Mouse (Mus musculus): ENCODE measurements around the gene Necab2.

Gene Necab2

DNA sequence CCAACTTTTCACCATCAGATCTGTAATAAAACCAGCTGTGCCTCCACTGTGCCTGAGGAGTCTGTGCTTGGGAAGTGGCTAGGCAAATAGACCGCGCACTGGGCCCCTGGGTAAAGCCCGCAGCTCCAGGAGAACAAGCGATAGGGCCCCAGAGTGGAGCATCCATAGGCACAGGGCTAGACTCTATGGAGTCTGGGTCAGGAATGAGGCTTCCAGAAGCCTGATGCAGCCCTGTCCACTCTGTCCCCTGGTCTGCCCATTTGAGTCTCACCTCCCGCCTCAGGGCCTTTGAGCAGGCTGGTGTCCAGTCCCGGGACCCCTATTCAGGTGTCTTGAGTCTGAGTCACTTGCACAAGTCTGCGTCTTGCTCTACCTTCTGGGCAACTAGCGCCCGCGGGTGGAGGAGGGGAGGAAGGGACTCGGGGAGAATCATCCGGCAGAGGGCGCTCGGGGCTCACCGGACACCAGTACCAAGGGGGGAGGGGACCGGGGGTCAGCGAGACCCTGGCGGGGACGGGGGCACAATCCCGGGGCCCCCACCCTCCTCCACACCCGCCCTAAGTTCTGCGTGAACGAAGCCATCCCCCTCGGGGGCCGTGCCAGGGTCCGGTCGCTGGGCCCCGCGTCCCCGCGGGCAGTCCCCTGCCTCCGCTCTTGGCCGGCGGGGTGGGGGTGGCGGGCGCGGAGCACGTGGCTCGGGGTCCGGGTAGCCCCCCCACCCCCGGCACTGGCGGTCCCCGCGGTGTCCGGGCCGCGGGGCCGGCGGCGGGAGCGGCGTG lies at the start of gene Necab2:
Gene Necab2 (plus strand): TSS at position 509 of the 779 bp plus-strand sequence.
- peak; percentile 93 for DNase-seq (ENCODE audit: low spot score)

- no peak for DNase-seq (ENCODE audit: low spot score)
These were observed 48.0 kb upstream of the Necab2 start for GRCm38 (mm10) chr8:119398558-119398957.

DNA sequence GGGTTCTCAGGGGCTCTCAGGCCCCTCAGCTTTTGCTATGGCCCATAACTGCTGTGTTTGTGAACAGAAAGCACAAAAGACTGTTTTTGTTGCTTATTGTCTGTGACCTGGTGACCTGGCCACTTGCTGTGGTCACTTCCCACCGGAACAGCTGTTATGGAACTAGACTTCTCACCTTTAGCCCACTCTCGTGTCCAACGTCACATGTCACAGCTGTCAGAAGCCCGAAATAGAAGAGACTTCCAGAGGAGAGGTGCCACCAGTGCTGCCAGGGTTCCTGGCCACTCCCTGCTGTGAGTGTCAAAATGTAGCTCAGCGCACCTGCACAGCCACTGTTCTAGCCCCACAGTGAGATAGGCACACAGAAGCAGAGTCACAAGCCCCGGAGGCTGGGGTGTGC lies 47.3 kb upstream of the Necab2 start:
- no peak for DNase-seq (ENCODE audit: low spot score)

GRCm38 (mm10) chr8:119400122-119400671 lies 46.3 kb upstream of the Necab2 start:
- DNase-seq (ENCODE audit: low spot score) = no peak

DNA sequence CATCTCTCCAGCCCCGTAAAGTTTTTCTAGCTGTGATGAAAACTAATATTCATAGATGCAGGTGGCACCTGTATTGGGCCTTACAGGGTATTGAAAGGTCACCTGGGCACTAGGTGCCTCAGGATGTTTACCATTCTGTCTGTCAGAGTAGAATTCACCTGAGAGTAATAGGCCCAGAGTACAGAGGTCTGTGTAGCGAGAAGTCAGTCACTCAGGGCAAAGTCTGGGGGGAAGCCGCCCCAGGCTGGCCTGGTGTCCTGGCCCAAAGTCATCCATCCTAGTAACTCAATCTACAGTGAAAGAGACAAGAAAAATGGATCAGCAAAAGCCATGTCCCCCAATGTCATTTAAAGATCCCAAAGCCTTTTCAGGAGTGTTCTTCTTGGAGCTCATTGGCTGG lies 45.6 kb upstream of the Necab2 start:
- no peak for DNase-seq (ENCODE audit: low spot score)

GRCm38 (mm10) chr8:119403912-119404311 lies 42.6 kb upstream of the Necab2 start:
- DNase-seq (ENCODE audit: low spot score) = no peak

- no peak for DNase-seq (ENCODE audit: low spot score)
These were observed 41.9 kb upstream of the Necab2 start for GRCm38 (mm10) chr8:119404648-119405047.

DNA sequence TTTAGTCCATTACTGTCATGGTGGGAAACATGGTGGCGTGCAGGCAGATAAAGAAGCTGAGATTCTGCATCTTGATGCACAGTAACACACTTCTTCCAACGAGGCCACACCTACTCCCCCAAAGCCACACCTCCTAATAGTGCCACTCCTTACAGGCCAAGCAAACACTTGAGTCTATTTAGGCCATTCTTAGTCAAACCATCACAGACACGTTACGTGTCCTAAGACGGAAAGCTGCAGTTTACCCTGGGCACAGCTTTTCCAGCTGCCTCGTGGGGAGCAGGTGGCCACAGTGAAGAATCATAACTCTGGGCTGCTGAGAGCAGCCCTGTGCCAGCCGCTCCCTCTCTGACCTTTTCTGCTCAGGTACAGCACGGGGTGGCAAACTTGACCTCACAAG lies 38.2 kb upstream of the Necab2 start:
- no peak for DNase-seq (ENCODE audit: low spot score)

DNA sequence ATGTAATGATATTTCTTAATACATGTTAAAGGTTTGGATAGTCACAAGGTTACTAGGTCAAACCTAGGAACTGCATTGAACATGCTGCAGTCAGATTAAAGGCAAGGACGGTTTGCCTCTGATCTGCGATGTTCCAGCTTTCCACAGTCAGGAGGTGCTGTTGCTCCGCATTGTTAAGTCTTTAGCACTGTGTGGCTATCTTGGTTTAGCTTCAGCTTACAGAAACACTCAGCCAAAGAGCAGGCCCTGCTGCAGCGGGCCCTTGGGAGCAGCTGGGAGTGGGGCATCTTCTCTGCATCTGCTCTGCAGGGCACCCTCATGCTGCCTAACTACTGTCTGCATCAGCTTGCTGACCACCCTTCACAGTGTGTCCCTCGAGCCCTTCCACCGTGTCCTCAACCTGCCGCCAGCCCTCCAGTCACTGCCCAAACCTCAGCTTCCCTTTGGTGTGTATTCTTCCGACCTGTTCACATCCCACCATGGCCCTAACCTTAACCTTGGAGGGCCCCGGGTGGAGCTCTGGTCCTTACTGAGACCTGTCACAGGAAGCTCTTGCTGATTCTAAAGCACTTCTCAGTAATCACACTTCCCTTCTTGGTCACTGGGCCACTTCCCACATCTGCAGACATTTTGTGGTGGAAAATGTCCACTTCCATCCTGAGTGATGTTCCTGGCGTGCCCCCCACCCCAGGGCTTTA lies 34.3 kb upstream of the Necab2 start:
- DNase-seq (ENCODE audit: low spot score) = no peak

- DNase-seq (ENCODE audit: low spot score) = peak; percentile 85
These were observed 33.6 kb upstream of the Necab2 start for GRCm38 (mm10) chr8:119412735-119413498.

DNA sequence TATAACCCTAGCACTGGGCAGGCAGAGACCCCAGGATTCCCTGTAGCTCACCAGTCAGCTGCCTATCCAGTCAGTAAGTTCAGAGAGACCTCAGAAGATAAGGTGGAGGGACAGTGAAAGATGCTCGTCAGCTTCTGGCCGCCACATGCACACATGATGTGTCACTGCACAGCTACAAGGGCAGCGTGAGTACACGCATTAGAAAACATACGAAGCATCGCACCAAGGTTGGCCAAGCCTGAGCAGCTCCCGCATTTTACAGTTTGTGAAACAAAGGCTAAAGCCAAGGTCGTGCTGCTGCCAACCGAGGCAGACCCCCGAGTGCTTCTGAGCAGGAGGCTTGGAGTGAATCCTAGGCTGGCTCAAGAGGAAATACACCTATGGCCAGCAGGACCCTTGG lies 32.9 kb upstream of the Necab2 start:
- DNase-seq (ENCODE audit: low spot score) = no peak

- DNase-seq (ENCODE audit: low spot score) = no peak
These were observed 26.2 kb upstream of the Necab2 start for GRCm38 (mm10) chr8:119420318-119420717.

GRCm38 (mm10) chr8:119421603-119422122 lies 24.9 kb upstream of the Necab2 start:
- DNase-seq (ENCODE audit: low spot score) = no peak

DNA sequence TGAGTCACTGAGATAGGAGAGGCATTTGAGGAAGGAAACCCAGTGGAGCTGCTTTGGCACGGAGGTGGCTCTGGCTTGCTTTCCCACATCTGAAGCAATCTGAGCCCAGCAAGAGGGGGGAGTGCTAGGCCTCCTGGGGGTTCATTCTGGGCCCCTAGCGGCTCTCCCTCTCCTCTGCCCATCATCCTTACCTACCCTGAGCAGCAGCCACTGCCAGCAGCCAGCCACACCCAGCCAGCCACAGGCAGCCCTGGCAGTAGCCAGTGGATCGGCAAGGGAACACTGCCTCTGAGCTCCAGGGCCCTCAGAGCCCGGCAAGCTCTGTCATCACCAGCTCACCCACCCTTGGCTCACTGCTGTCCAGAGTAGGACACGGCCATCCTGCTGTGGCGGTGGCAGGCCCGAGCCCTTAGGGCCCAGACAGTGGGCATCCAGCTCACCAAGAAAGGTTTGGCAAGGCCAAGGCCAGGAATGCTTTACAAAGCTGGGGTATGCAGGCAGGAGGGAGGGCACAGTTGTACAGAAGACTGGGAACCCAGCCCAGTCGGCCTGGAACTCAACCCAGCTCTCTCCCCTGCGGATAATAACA lies 24.3 kb upstream of the Necab2 start:
- DNase-seq (ENCODE audit: low spot score) = no peak

DNA sequence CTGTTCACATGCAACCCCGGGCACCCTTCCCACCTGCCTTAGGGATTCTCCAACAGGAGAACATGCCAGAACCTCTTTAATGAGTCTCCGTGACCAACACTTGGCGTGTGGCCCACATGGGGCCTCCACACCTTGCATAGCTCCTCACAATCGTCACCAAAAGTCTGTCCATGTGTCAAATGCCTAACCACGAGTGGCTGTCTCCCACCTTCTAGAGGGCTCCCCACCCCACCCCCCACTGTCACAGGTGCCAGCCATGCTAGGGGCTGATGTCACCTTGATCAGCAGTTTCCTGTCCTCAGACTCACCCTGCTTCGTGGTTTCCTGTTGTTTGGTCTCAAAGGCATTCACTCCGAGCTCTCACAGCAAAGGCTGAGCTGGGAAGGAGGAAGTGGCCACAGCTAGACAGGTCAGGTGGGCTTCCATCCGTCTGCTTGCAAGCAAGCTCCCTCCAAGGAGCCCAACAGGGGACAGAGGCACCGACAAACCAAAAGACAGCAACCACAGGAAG lies 22.8 kb upstream of the Necab2 start:
- peak; percentile 51 for DNase-seq (ENCODE audit: low spot score)

DNA sequence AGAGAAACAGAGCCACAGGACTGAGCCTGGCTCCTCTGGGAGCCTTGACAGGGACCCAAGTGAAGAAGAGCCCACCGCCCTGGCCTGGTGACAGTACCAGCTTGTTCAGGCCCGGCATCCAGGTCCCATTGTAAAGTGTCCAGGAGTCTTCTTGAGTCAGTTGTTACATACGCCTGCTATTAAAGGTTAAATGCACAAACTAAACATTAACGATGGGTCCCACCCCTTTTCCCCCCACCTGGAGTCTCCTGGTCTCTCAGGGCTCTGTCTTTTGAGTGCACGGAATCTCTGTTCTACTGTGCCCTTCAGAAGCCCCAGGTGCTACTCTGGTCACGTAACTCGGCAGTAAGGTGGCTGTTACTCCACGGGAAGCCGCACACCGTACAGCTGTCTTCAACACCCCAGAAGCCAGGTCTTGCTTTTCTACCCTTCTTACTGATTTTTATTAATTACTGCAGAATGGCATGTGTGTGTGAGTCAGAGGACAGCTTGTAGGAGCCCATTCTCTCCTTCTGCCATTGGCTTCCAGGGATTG lies 22.3 kb upstream of the Necab2 start:
- no peak for DNase-seq (ENCODE audit: low spot score)

- DNase-seq (ENCODE audit: low spot score) = peak; percentile 65
These were observed 21.8 kb upstream of the Necab2 start for GRCm38 (mm10) chr8:119424740-119425139.

DNA sequence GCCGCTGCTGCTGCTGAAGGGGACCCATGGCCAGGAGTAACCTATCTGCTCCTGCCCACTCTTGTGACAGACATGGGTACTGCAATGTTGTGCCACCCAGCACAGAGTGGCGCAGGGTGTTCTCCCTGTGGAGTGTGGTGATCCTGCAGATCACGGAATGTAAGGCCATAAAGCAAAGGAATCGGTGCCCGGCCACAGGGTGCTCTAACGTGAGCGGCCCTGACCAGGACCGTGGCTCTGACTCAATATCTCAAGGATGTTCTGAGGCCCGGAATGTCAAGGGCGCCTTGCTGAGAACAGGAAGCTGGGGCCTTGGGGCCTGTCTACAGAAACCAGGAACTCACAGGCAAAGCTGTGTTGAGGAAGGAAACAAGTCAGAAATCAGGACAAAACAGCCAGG lies 21.0 kb upstream of the Necab2 start:
- DNase-seq (ENCODE audit: low spot score) = no peak

DNA sequence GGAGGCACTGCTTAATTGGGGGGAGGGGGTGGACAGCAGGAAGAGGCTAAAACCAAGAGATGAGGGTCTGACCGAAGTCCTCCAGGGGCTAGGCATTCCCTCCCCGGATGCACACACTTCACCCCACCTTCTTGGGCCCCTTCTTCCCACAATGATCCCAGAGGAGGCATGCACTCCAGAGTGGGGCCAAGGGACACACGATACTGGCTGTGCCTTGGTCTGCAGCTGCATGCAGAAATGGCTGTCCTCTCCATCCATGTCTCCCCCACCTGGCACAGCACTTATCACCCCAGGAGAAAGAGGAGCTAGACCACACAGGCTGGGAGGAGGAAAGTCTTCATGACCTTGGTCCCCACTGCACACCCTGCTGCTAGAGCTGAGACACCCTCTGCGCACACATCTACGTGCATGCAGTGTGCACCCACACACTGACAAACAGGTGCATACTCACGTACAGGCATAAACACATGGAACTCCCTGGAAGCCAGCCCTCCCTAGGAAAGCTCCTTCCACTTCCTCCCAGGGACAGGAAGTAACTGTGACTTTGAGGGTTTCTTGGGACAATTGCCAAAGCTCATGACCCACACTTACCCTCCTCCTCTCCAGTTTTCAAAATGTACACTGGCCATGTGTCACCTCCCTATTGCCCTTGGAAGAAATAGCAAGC lies 20.3 kb upstream of the Necab2 start:
- DNase-seq (ENCODE audit: low spot score) = no peak

- DNase-seq (ENCODE audit: low spot score) = no peak
These were observed 18.7 kb upstream of the Necab2 start for GRCm38 (mm10) chr8:119427634-119428349.
